Mouse (Mus musculus) forebrain, embryonic 16.5 days (tissue): ENCODE results near the gene Taf1. TPM values are rescaled to one million over a fixed set of nuclear protein-coding genes. Genes with fewer than 3 reads are reported as not detected.

Experiments used
- ATAC-seq: fragments of 200-750 bp; cut with Nextera tagmentation; 2 replicates; pipeline ENCODE4 v1.8.0; 2017; ENCODE audit warnings: mild to moderate bottlenecking, moderate library complexity
- H3K27ac ChIP-seq: fragments of 300-500 bp; sonication (generic); 2 replicates; pipeline ENCODE4 v1.5.1; 2014; ENCODE audit warnings: low read length, control low read depth
- H3K27me3 ChIP-seq: fragments of 300-500 bp; sonication (generic); replicated peaks from 2 replicates; pipeline ENCODE4 v1.6.1; 2014; ENCODE audit warnings: low read length; ENCODE audit not compliant: control insufficient read depth, insufficient read depth
- H3K36me3 ChIP-seq: fragments of 300-500 bp; sonication (generic); 2 replicates; pipeline ENCODE4 v1.6.1; 2014; ENCODE audit not compliant: control insufficient read depth, insufficient read depth
- H3K4me1 ChIP-seq: fragments of 300-500 bp; sonication (generic); replicated peaks from 2 replicates; pipeline ENCODE4 v1.6.1; 2014; ENCODE audit warnings: low read length; ENCODE audit not compliant: control insufficient read depth, insufficient read depth
- H3K4me2 ChIP-seq: fragments of 300-500 bp; sonication (generic); 2 replicates; pipeline ENCODE4 v1.6.1; 2014; ENCODE audit warnings: mild to moderate bottlenecking, low read length, control low read depth
- H3K4me3 ChIP-seq: fragments of 300-500 bp; sonication (generic); replicated peaks from 2 replicates; pipeline ENCODE4 v1.5.1; 2014; ENCODE audit warnings: mild to moderate bottlenecking, low read length, control low read depth
- H3K9ac ChIP-seq: fragments of 300-500 bp; sonication (generic); replicated peaks from 2 replicates; pipeline ENCODE4 v1.6.1; 2014; ENCODE audit warnings: low read depth, low read length, control low read depth
- H3K9me3 ChIP-seq: fragments of 300-500 bp; sonication (generic); 2 replicates; pipeline ENCODE4 v1.6.1; 2016; ENCODE audit warnings: low read length; ENCODE audit not compliant: control insufficient read depth
- whole genome bisulfite sequencing: fragments of 180-500 bp; shearing (Covaris S2); extraction: QIAGEN DNeasy Blood & Tissue Kit; methylation state at CpG from one replicate; pipeline ENCODE4 v1.1.7; 2014; 5-methylcytosine and 5-hydroxymethylcytosine counted together
- polyA plus RNA-seq: library from polyadenylated mRNA; unstranded; fragments of >200 nt; fragmentation: Nextera tagmentation; extraction: Ambion mirVana; gene quantifications from 2 replicates; pipeline ENCODE4 v1.2.1, GENCODE M21; 2015

Gene Taf1
- polyA plus RNA-seq, 1 experiment from 2014 or later: 20.8 TPM

DNA sequence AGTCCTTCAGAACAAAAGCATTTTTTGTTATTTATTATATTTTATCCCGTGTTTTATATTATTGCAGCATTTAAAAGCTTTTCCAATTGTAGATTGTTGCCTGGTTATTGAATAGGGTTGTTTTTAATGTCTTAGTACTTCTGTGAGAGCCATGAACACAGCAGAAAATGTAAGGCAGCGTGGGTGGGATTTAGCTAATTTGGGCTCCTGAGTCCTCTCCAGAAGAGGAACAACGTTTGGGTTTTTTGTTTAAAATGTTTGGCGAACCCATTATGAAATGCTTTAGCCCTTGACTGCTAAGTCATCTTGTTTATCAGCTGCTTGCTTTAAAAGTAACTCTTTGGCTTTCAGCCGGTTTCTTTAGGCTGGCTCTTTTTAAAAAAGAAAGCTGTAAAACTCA lies 109.6 kb downstream of the Taf1 start:
- Histone ChIP-seq H3K9ac (peak overlapping the region; percentile 23), H3K4me3 (peak overlapping the region; percentile 65), H3K4me1 (peaks cover 12% of the 10 kb centered on the region), H3K4me2 (peak overlapping the region; percentile 62), H3K27me3 (no peaks in the 10 kb centered on the region; the same call in 1 of the 2 replicates), H3K36me3 (no peaks in the 10 kb centered on the region), H3K9me3 (no peaks in the 10 kb centered on the region), H3K27ac (no peak overlapping the region)
- 13% methylated on average over 5 of the region's 5 CpGs for WGBS
- ATAC-seq: no peak

DNA sequence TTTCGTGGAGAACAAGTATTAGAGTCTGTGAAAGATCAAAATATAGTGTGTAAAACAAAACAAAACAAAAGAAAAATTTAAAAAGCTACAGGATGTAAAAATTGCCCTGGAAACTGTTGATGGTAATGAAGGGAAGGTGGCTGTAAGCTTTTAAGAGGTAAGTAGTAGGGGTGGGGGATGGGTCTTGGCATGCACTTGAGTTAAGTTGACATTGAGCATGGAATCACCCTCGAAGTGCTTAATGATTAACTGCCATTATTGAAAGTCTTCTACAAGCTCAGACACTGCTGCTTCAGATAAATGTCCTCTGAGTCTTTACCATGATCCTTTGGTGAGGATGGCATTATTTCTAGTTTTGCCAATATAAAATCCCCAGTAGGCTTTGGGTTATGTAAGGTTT lies 112.8 kb downstream of the Taf1 start:
- Histone ChIP-seq H3K9ac (no peak overlapping the region), H3K27me3 (no peaks in the 10 kb centered on the region; the same call in 1 of the 2 replicates), H3K36me3 (no peaks in the 10 kb centered on the region), H3K4me1 (peaks cover 14% of the 10 kb centered on the region), H3K9me3 (no peaks in the 10 kb centered on the region), H3K4me2 (no peak overlapping the region), H3K4me3 (no peak overlapping the region), H3K27ac (no peak overlapping the region)
- no peak for ATAC-seq
- WGBS: 69% methylated on average over 2 of the region's 2 CpGs

DNA sequence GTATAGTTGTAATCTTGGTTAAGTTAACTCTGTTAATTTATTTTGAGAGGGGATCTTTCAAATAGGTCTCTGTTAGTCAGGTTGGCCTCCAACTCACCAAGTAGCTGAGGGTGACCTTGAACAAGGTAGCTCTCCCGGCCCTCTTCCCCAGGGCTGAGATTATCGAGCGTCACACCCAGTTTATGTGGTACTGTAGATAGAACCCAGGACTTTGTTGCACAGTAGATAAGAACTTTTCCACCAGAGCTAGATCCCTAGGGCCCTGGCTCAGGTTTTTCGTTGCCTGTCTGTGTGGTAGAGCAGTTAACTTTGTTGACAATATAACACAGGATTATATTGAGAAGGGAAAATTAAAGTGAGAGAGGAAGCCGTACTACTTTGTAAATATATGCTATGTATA lies 114.1 kb downstream of the Taf1 start:
- Histone ChIP-seq H3K9ac (no peak overlapping the region), H3K4me1 (peaks cover 14% of the 10 kb centered on the region), H3K4me3 (no peak overlapping the region), H3K9me3 (no peaks in the 10 kb centered on the region), H3K4me2 (no peak overlapping the region), H3K27ac (no peak overlapping the region), H3K27me3 (no peaks in the 10 kb centered on the region), H3K36me3 (no peaks in the 10 kb centered on the region)
- 89% methylated on average over 5 of the region's 5 CpGs for WGBS
- no peak for ATAC-seq

Other genes with a start within 250 kb of the Taf1 start
- 65.5 and 72.3 TPM in 2 replicates for gene Nlgn3, start 233.6 kb upstream of the Taf1 start, polyA plus RNA-seq
- gene Gjb1, start 156.4 kb upstream of the Taf1 start, polyA plus RNA-seq: 0.81 and 0.84 TPM in 2 replicates
- 66.6 and 89.2 TPM in 2 replicates for gene Zmym3, start 111.9 kb upstream of the Taf1 start, polyA plus RNA-seq
- gene Nono, start 103.4 kb upstream of the Taf1 start, polyA plus RNA-seq: 456 and 481 TPM in 2 replicates
- 1.4 and 3.1 TPM in 2 replicates for gene Itgb1bp2, start 83.6 kb upstream of the Taf1 start, polyA plus RNA-seq
- gene Ogt, start 107.3 kb downstream of the Taf1 start, polyA plus RNA-seq: 258 and 285 TPM in 2 replicates
- 0.22 TPM in 1 of 2 replicates, not detected in the other for gene Cxcr3, start 201.5 kb downstream of the Taf1 start, polyA plus RNA-seq